Mouse (Mus musculus): ENCODE measurements around the gene Rnf217. TPM values are rescaled to one million over a fixed set of nuclear protein-coding genes. Genes with fewer than 3 reads are reported as not detected.
A peak's percentile ranks its signal among the peaks of the same experiment; 100 is the strongest.

Rnf217 gene
- 3.4 and 4.2 TPM in 2 replicates for polyA plus RNA-seq (2014; fragmentation: Nextera tagmentation; extraction: Ambion mirVana)

DNA sequence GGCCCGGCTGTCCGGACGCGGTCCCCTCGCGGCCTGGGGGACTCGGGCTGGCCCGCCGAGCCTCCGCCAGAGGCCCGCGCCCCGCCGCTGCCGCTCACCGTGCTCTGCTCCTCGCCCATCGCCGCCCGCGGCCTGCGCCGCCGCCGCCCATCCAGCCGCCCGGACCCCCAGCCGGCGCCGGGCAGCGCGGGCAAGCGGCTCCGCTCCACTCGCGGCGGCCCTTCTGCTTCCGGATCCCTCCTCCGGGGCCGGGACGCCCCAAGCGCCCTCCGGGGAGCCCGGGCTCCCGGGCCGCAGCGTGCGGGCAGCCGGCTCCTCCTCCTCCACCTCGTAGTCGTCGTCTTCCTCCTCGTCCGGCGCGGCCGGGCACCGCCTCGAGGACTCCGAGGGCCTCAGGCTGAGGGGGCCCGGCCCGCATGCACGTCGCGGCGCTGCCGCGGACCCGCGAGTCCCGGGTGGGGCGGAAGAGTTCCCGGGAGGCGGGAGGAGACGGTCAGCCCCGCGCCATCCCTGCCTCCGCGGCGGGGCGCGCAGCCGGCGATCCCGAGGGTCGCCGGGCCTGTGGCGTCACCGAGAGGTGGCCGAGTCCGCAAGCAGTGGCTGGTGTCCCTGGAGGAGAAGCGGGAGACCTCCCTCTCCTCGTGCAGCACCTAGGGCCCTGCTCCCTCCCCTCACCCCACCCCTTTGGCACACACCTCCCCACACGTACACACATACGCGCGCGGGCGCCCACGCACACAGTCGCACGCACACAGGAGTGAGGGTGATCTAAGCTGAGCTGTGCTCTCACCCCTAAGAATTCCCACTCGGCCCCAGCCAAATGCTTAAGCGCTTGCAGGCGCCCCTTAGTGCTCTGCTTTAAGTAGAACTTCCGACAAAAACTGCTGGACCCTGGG lies at the start of gene Rnf217:
TSS of gene Rnf217 (minus strand) at position 119 of the 896 bp plus-strand sequence.
- H3K36me3 ChIP-seq (ENCODE audit: control insufficient read depth, insufficient read depth, low read length), result no peaks in the 10 kb centered on the region
- peak within 1 kb of the TSS; percentile 81 for H3K27ac ChIP-seq (ENCODE audit: low read depth, low read length)

DNA sequence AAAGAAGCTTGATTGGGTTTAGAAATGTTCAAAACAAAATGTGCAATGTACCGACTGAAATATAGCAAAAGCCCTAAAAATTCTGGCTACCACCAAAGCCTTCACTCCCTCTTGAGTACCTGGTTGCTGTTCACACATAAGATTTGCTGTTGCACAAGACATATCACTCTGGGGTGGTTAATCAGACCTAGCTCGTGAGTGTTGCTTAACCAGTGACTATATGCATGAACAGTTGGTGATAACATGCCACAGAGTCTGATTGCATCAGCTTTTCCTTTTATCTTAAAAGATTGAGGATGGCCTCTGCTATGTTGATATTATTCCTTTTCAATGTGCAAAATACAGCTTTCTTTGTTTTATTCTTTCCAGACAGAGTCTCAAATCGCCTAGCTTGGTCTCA lies 38.3 kb upstream of the Rnf217 start:
- Histone ChIP-seq H3K4me3 (ENCODE audit: low read depth, low read length) (no peak overlapping the region), H3K36me3 (ENCODE audit: control insufficient read depth, insufficient read depth, low read length) (no peaks in the 10 kb centered on the region), H3K9me3 (ENCODE audit: control insufficient read depth, low read length) (no peaks in the 10 kb centered on the region), H3K4me1 (ENCODE audit: control insufficient read depth, insufficient read depth, low read length) (no peaks in the 10 kb centered on the region), H3K27me3 (ENCODE audit: control insufficient read depth, insufficient read depth, low read length) (no peaks in the 10 kb centered on the region), H3K9ac (replicated peaks; ENCODE audit: low read depth, low read length) (no peak overlapping the region), H3K4me2 (ENCODE audit: low read depth, low read length) (no peak overlapping the region), H3K27ac (ENCODE audit: low read depth, low read length) (no peak overlapping the region)
- ATAC-seq (ENCODE audit: low read depth), result no peak
- WGBS, result 89% methylated on average over 3 of the region's 3 CpGs

More for the DNA sequence above, at the start of gene Rnf217:
- Histone ChIP-seq H3K4me3 (ENCODE audit: low read depth, low read length) (peak within 1 kb of the TSS; percentile 84), H3K4me1 (ENCODE audit: control insufficient read depth, insufficient read depth, low read length) (peaks cover 23% of the 10 kb centered on the region), H3K27me3 (ENCODE audit: control insufficient read depth, insufficient read depth, low read length) (no peaks in the 10 kb centered on the region; the same call in 1 of the 2 replicates), H3K9ac (replicated peaks; ENCODE audit: low read depth, low read length) (peak within 1 kb of the TSS; percentile 99), H3K4me2 (ENCODE audit: low read depth, low read length) (peak within 1 kb of the TSS; percentile 89), H3K9me3 (ENCODE audit: control insufficient read depth, low read length) (no peaks in the 10 kb centered on the region)
- ATAC-seq (ENCODE audit: low read depth), result peak; percentile 87
- under 1% methylated on average over 89 of the region's 106 CpGs for WGBS

DNA sequence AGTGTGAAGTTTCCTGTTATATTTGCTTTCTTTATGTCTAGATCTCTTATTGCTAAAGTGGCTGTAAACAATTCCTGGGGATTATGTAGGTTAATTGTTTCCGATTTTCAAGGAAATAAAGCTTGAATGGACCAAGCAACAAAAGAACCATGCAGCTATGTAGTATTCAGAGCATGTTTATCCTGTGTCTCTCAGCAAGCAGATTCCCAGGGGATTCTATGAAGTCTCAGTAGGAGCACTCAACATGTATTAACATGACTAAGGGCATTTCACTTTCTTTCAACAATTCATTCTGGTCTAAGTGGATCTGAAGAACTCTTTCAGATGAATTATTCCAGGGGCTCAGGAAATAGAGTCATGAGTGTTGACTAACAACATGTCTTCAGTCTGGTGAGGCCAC lies 37.1 kb upstream of the Rnf217 start:
- no peak for ATAC-seq (ENCODE audit: low read depth)
- Histone ChIP-seq H3K4me3 (ENCODE audit: low read depth, low read length) (no peak overlapping the region), H3K4me1 (ENCODE audit: control insufficient read depth, insufficient read depth, low read length) (no peaks in the 10 kb centered on the region), H3K4me2 (ENCODE audit: low read depth, low read length) (no peak overlapping the region), H3K27ac (ENCODE audit: low read depth, low read length) (no peak overlapping the region), H3K36me3 (ENCODE audit: control insufficient read depth, insufficient read depth, low read length) (no peaks in the 10 kb centered on the region), H3K27me3 (ENCODE audit: control insufficient read depth, insufficient read depth, low read length) (no peaks in the 10 kb centered on the region), H3K9ac (replicated peaks; ENCODE audit: low read depth, low read length) (no peak overlapping the region), H3K9me3 (ENCODE audit: control insufficient read depth, low read length) (no peaks in the 10 kb centered on the region)
- 39% methylated on average over 1 of the region's 1 CpGs for WGBS

DNA sequence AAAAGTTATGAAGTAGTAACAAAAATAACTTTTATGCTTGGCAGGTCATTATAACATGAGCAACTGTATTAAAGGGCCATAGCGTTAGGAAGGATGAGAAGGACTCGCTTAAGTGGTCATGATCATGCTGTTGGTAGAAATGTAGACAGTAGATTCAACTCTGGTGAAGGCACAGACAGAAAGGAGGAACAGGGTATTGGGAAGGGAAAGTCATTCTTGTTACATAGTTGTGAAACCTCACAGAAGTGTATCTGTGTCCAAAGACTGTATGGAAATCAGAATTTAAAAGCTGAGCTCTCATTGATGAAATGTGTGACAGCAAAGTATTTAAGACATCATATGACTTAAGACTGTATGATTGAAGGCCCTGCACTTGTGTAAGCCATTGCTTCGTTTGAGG lies 26.1 kb upstream of the Rnf217 start:
- no peak overlapping the region for H3K27ac ChIP-seq (ENCODE audit: low read depth, low read length)
- no peaks in the 10 kb centered on the region for H3K4me1 ChIP-seq (ENCODE audit: control insufficient read depth, insufficient read depth, low read length)
- WGBS, result 91% methylated on average over 3 of the region's 3 CpGs
- no peak overlapping the region for H3K9ac ChIP-seq (replicated peaks; ENCODE audit: low read depth, low read length)
- ATAC-seq (ENCODE audit: low read depth), result no peak
- H3K9me3 ChIP-seq (ENCODE audit: control insufficient read depth, low read length), result no peaks in the 10 kb centered on the region
- no peak overlapping the region for H3K4me3 ChIP-seq (ENCODE audit: low read depth, low read length)
- no peaks in the 10 kb centered on the region for H3K27me3 ChIP-seq (ENCODE audit: control insufficient read depth, insufficient read depth, low read length)
- H3K36me3 ChIP-seq (ENCODE audit: control insufficient read depth, insufficient read depth, low read length), result no peaks in the 10 kb centered on the region
- no peak overlapping the region for H3K4me2 ChIP-seq (ENCODE audit: low read depth, low read length)

DNA sequence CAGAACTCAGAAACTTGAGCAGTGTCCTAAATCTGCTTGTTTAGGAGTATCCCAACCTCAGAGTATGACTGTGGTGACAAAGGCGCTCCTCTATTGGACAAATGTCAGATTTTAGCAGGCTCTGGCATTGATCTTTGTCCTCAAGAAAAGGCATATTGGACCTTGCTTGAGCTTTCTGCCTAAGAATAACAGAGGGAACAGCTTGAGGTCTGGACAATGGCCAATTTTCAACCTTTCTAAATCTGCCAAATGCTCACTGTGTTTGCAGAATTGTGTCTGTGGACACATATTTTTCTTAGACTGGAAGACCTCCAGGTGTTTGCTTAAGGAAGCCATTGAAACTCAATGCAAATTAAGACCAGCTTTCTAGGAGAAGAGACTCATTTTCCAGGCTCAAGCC lies 23.0 kb upstream of the Rnf217 start:
- Histone ChIP-seq H3K9ac (replicated peaks; ENCODE audit: low read depth, low read length) (no peak overlapping the region), H3K4me1 (ENCODE audit: control insufficient read depth, insufficient read depth, low read length) (no peaks in the 10 kb centered on the region), H3K36me3 (ENCODE audit: control insufficient read depth, insufficient read depth, low read length) (no peaks in the 10 kb centered on the region), H3K9me3 (ENCODE audit: control insufficient read depth, low read length) (no peaks in the 10 kb centered on the region), H3K27ac (ENCODE audit: low read depth, low read length) (no peak overlapping the region), H3K27me3 (ENCODE audit: control insufficient read depth, insufficient read depth, low read length) (no peaks in the 10 kb centered on the region), H3K4me2 (ENCODE audit: low read depth, low read length) (no peak overlapping the region), H3K4me3 (ENCODE audit: low read depth, low read length) (no peak overlapping the region)
- WGBS, result 85% methylated on average over 1 of the region's 1 CpGs
- ATAC-seq (ENCODE audit: low read depth), result no peak

DNA sequence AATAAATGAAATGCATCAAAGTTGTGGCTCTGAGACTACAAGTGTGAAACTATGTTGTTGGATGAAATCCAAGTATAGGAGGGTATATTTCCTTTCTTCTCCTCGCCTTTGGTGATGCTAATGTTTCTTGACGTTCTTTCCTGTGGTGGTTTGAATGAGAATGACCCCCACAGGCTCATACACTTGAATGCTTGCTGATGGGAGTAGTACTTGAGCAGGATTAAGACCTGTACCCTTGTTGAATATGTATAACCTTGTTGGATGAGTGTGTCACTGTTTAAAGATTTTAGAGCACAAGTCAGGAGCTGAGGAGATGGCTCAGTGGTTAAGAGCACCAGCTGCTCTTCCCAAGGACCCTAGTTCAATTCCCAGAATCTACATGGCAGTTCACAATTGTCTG lies 6.4 kb upstream of the Rnf217 start:
- Histone ChIP-seq H3K4me2 (ENCODE audit: low read depth, low read length) (no peak overlapping the region), H3K9me3 (ENCODE audit: control insufficient read depth, low read length) (no peaks in the 10 kb centered on the region), H3K27me3 (ENCODE audit: control insufficient read depth, insufficient read depth, low read length) (no peaks in the 10 kb centered on the region), H3K4me1 (ENCODE audit: control insufficient read depth, insufficient read depth, low read length) (no peaks in the 10 kb centered on the region), H3K27ac (ENCODE audit: low read depth, low read length) (no peak overlapping the region), H3K9ac (replicated peaks; ENCODE audit: low read depth, low read length) (no peak overlapping the region), H3K4me3 (ENCODE audit: low read depth, low read length) (no peak overlapping the region), H3K36me3 (ENCODE audit: control insufficient read depth, insufficient read depth, low read length) (no peaks in the 10 kb centered on the region)
- WGBS, result 60% methylated on average over 2 of the region's 2 CpGs
- no peak for ATAC-seq (ENCODE audit: low read depth)

DNA sequence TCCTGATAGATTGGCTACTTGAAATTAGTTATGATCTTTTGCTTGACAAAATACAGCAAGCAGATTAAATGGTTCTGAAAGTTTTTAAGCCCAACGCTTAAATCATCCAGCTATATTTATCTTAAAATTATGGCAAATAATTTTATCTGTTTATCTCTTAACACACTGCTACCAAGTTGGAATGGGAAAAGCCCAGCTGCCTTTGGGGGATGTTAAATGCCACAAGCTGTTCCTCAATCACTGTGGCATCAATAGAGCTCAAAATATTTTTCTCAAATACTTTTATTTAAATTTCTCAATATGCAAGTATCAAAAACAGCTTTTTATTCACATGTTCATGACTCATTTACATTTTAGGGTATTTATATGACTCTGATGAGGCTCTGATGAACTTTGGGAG lies 5.1 kb upstream of the Rnf217 start:
- 91% methylated on average over 1 of the region's 1 CpGs for WGBS

DNA sequence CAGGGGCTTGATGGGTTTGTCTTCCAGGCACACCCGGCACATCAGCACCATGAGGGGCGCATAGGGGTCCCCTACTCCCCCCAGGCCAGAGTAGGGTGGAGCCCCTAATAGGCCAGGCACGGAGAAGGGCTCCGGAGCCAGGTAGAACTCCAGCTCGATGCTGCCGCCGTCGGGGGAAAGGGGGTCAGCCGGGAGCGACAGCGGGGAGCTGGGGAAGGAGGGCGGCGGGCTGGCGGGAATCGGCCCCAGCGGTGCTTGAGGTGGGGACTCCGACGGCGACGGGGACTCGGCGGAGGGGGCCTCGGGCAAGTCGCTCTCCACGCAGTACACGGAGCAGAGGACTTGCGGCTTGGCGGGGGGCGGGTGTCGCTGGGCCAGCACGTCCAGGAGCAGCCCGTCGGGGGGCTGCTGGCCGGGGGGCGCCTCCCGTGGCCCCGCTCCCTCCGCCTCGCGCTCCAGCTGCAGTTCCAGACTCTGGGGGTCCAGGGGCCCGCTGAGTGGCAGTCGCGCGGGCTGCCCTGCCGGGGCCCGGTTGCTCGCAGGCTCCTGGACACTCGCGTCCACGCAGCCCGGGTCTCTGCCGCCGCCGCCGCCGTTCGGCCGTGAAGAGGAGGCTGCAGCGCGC lies 431 bp downstream of the Rnf217 start:
- Histone ChIP-seq H3K9me3 (ENCODE audit: control insufficient read depth, low read length) (no peaks in the 10 kb centered on the region), H3K27ac (ENCODE audit: low read depth, low read length) (peak overlapping the region; percentile 81), H3K4me1 (ENCODE audit: control insufficient read depth, insufficient read depth, low read length) (peaks cover 23% of the 10 kb centered on the region), H3K27me3 (ENCODE audit: control insufficient read depth, insufficient read depth, low read length) (no peaks in the 10 kb centered on the region; the same call in 1 of the 2 replicates), H3K4me3 (ENCODE audit: low read depth, low read length) (peak overlapping the region; percentile 84), H3K4me2 (ENCODE audit: low read depth, low read length) (peak overlapping the region; percentile 89), H3K36me3 (ENCODE audit: control insufficient read depth, insufficient read depth, low read length) (no peaks in the 10 kb centered on the region), H3K9ac (replicated peaks; ENCODE audit: low read depth, low read length) (peak overlapping the region; percentile 99)
- 1% methylated on average over 31 of the region's 60 CpGs for WGBS
- peak; percentile 72 for ATAC-seq (ENCODE audit: low read depth)

More for the DNA sequence above, 5.1 kb upstream of the Rnf217 start:
- no peak overlapping the region for H3K27ac ChIP-seq (ENCODE audit: low read depth, low read length)
- no peak overlapping the region for H3K4me2 ChIP-seq (ENCODE audit: low read depth, low read length)
- no peak overlapping the region for H3K4me3 ChIP-seq (ENCODE audit: low read depth, low read length)
- H3K9me3 ChIP-seq (ENCODE audit: control insufficient read depth, low read length), result no peaks in the 10 kb centered on the region
- no peak overlapping the region for H3K9ac ChIP-seq (replicated peaks; ENCODE audit: low read depth, low read length)
- no peaks in the 10 kb centered on the region for H3K36me3 ChIP-seq (ENCODE audit: control insufficient read depth, insufficient read depth, low read length)
- H3K4me1 ChIP-seq (ENCODE audit: control insufficient read depth, insufficient read depth, low read length), result no peaks in the 10 kb centered on the region
- ATAC-seq (ENCODE audit: low read depth), result no peak
- no peaks in the 10 kb centered on the region; the same call in 1 of the 2 replicates for H3K27me3 ChIP-seq (ENCODE audit: control insufficient read depth, insufficient read depth, low read length)

Data from neural tube, embryonic 14.5 days (tissue).